In the genomic region with DNA sequence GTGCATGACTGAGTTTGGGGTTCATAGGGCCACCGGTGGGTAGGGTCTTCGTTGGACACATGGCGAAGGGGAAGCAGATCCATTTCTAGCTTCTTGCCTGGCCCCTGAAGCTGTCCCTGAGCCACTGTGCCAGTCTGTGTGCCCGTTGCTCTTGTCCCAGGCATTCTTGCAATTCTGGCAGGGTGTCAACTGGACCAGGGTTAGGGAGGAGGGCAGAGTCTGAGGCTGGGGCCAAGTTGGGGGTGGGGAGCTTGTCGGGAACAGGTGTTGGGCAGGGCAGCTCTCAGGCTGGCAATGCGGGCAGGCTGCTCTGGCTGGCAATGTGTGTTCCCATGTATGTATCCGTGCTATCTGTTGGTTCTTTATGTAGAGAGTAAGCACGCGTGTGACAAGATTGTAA, we compare ENCODE assay signal across 9 mouse cellular contexts. TPM values are rescaled to one million over a fixed set of nuclear protein-coding genes. Genes with fewer than 3 reads are reported as not detected.
DNase-seq lines count a peak whose midpoint lies in the region; ATAC-seq lines count a peak whose summit lies in the region.
"Had no signal": no experiment of that assay in that cellular context is flagged by ENCODE, and none has a peak within 500 bp of the region (broad histone marks: within the 10 kb centered on the region; RNA-seq: fewer than 3 reads in every experiment).

No protein-coding gene starts in this region.

- no peak for ATAC-seq in megakaryocyte-erythroid progenitor cell, adult 5-6 weeks (replicated peaks; ENCODE audit: low FRiP score, low TSS enrichment, poor library complexity, severe bottlenecking)

- DNase-seq in adrenal gland, adult 2 months, result peak; percentile 76
- no peak for DNase-seq in adrenal gland, postnatal 4 days (ENCODE audit: low spot score in 2 of 2)
- DNase-seq in urinary bladder, postnatal 14 days (ENCODE audit: low spot score), result peak; percentile 53
- no peak for DNase-seq in urinary bladder, postnatal 25 days (ENCODE audit: low spot score)
- DNase-seq in kidney, adult 8-10 months, result peak; percentile 92 to 93
- no peak for DNase-seq in embryo, embryonic 11 days
- no peak for DNase-seq in spleen, postnatal 10 days (ENCODE audit: low spot score in 2 of 2)

RNA-seq across cellular contexts. Expression of gene Itga7, which starts 4.8 kb away (rescaled TPM):
- total RNA-seq in adrenal gland, adult 2 months (2021), result 10 to 100 TPM in 1 of 2 experiments, 1 to 10 TPM in 1; 8.4 to 25.6 TPM
- polyA plus RNA-seq in adrenal gland, adult 2 months (2012; rRNA removed), result 19.6 and 32.5 TPM in 2 replicates
- total RNA-seq in adrenal gland, postnatal 4 days (2021), result 10 to 100 TPM; 13.9 to 17.2 TPM
- not detected in 2 replicates for total RNA-seq in megakaryocyte-erythroid progenitor cell, adult 5-6 weeks (2014; fragmentation: Nextera tagmentation)
- 0.04 and 0.19 TPM in 2 replicates for total RNA-seq in megakaryocyte-erythroid progenitor cell, adult 5-6 weeks (2017)

RNA-seq across cellular contexts. Expression of gene Bloc1s1, which starts 14.6 kb away (rescaled TPM):
- 100 to 1,000 TPM; 174 to 223 TPM for total RNA-seq in adrenal gland, adult 2 months (2021)
- polyA plus RNA-seq in adrenal gland, adult 2 months (2012; rRNA removed), result 99.2 and 115 TPM in 2 replicates
- 100 to 1,000 TPM; 158 to 168 TPM for total RNA-seq in adrenal gland, postnatal 4 days (2021)
- 45.7 and 94.6 TPM in 2 replicates for total RNA-seq in megakaryocyte-erythroid progenitor cell, adult 5-6 weeks (2014; fragmentation: Nextera tagmentation)
- total RNA-seq in megakaryocyte-erythroid progenitor cell, adult 5-6 weeks (2017), result 73.8 and 82.2 TPM in 2 replicates

RNA-seq across cellular contexts. Expression of gene Rdh5, which starts 15.8 kb away (rescaled TPM):
- total RNA-seq in adrenal gland, adult 2 months (2021), result 10 to 100 TPM; 11.2 to 15.9 TPM
- polyA plus RNA-seq in adrenal gland, adult 2 months (2012; rRNA removed), result 24.3 and 29.3 TPM in 2 replicates
- total RNA-seq in adrenal gland, postnatal 4 days (2021), result 10 to 100 TPM; 13.5 to 24.2 TPM
- total RNA-seq in megakaryocyte-erythroid progenitor cell, adult 5-6 weeks (2014; fragmentation: Nextera tagmentation), result 12.8 and 19.0 TPM in 2 replicates
- 1.1 and 3.0 TPM in 2 replicates for total RNA-seq in megakaryocyte-erythroid progenitor cell, adult 5-6 weeks (2017)

RNA-seq across cellular contexts. Expression of gene Mettl7b, which starts 22.3 kb away (rescaled TPM):
- total RNA-seq in adrenal gland, adult 2 months (2021), result 1 to 10 TPM in 1 of 2 experiments, under 1 TPM in 1; 0.79 to 3.5 TPM
- 0.52 and 0.97 TPM in 2 replicates for polyA plus RNA-seq in adrenal gland, adult 2 months (2012; rRNA removed)
- total RNA-seq in adrenal gland, postnatal 4 days (2021), result 10 to 100 TPM in 1 of 2 experiments, 1 to 10 TPM in 1; 5.4 to 10.0 TPM
- not detected in 2 replicates for total RNA-seq in megakaryocyte-erythroid progenitor cell, adult 5-6 weeks (2014; fragmentation: Nextera tagmentation)
- not detected in 2 replicates for total RNA-seq in megakaryocyte-erythroid progenitor cell, adult 5-6 weeks (2017)
- polyA plus RNA-seq: lung, embryonic 15.5 days had no signal

RNA-seq across cellular contexts. Expression of gene Cd63, which starts 37.7 kb away (rescaled TPM):
- 100 to 1,000 TPM; 279 to 433 TPM for total RNA-seq in adrenal gland, adult 2 months (2021)
- polyA plus RNA-seq in adrenal gland, adult 2 months (2012; rRNA removed), result 38.2 and 44.2 TPM in 2 replicates
- 100 to 1,000 TPM; 304 to 317 TPM for total RNA-seq in adrenal gland, postnatal 4 days (2021)
- 6.8 and 19.4 TPM in 2 replicates for total RNA-seq in megakaryocyte-erythroid progenitor cell, adult 5-6 weeks (2014; fragmentation: Nextera tagmentation)
- 15.5 and 18.0 TPM in 2 replicates for total RNA-seq in megakaryocyte-erythroid progenitor cell, adult 5-6 weeks (2017)

Comparison
In these comparisons a context has a peak if more than half of its experiments do, and no peak if none do; other contexts are left out.
1. DNase-seq: peak in adrenal gland, adult 2 months (single experiment), urinary bladder, postnatal 14 days (single experiment) and kidney, adult 8-10 months (2 of 2); none in adrenal gland, postnatal 4 days (0 of 2), urinary bladder, postnatal 25 days (single experiment), embryo, embryonic 11 days (single experiment) and spleen, postnatal 10 days (0 of 2).
2. RNA of gene Itga7, which starts 4.8 kb away (total RNA-seq): 8.4 to 25.6 TPM in adrenal gland, adult 2 months and 13.9 to 17.2 TPM in adrenal gland, postnatal 4 days; 0.04 to 0.19 TPM in megakaryocyte-erythroid progenitor cell, adult 5-6 weeks; every median in the first group is over 4 times any median in the second.